Mouse (Mus musculus): ENCODE measurements around the gene Acsf3. TPM values are rescaled to one million over a fixed set of nuclear protein-coding genes. Genes with fewer than 3 reads are reported as not detected.

Gene Acsf3
- polyA plus RNA-seq, 1 experiment from 2014 or later, result 31.4 TPM

GRCm38 (mm10) chr8:122739102-122739725 is 36.1 kb upstream of the Acsf3 start:
- no peak overlapping the region for H3K4me3 ChIP-seq (ENCODE audit: low read length)
- no peak overlapping the region for H3K4me2 ChIP-seq (ENCODE audit: low read depth, low read length)
- H3K9ac ChIP-seq (ENCODE audit: low read depth, low read length), result 0 out of 2 replicates have a peak overlapping the region, but pooled peaks have one; percentile 14
- H3K27ac ChIP-seq (ENCODE audit: low read length), result no peak overlapping the region
- 23% methylated on average over 11 of the region's 11 CpGs for WGBS
- H3K27me3 ChIP-seq (replicated peaks; ENCODE audit: control insufficient read depth, insufficient read depth, low read length), result peaks cover 10% of the 10 kb centered on the region
- peak; percentile 51; the same call in 1 of the 2 replicates for ATAC-seq
- H3K9me3 ChIP-seq (ENCODE audit: control insufficient read depth, low read length), result no peaks in the 10 kb centered on the region
- peaks cover 5% of the 10 kb centered on the region; the same call in 1 of the 2 replicates for H3K4me1 ChIP-seq (ENCODE audit: control insufficient read depth, insufficient read depth, low read length)
- no peaks in the 10 kb centered on the region for H3K36me3 ChIP-seq (ENCODE audit: control insufficient read depth, insufficient read depth, low read length)

GRCm38 (mm10) chr8:122742471-122742870 is 32.8 kb upstream of the Acsf3 start:
- no peak overlapping the region for H3K9ac ChIP-seq (ENCODE audit: low read depth, low read length)
- H3K27ac ChIP-seq (ENCODE audit: low read length), result no peak overlapping the region
- peaks cover 30% of the 10 kb centered on the region for H3K27me3 ChIP-seq (replicated peaks; ENCODE audit: control insufficient read depth, insufficient read depth, low read length)
- no peak overlapping the region for H3K4me2 ChIP-seq (ENCODE audit: low read depth, low read length)
- no peaks in the 10 kb centered on the region for H3K4me1 ChIP-seq (ENCODE audit: control insufficient read depth, insufficient read depth, low read length)
- WGBS, result 25% methylated on average over 19 of the region's 19 CpGs
- H3K9me3 ChIP-seq (ENCODE audit: control insufficient read depth, low read length), result no peaks in the 10 kb centered on the region
- no peak for ATAC-seq
- no peaks in the 10 kb centered on the region for H3K36me3 ChIP-seq (ENCODE audit: control insufficient read depth, insufficient read depth, low read length)
- H3K4me3 ChIP-seq (ENCODE audit: low read length), result no peak overlapping the region

GRCm38 (mm10) chr8:122745022-122745749 is 30.1 kb upstream of the Acsf3 start:
- no peak for ATAC-seq
- H3K4me3 ChIP-seq (ENCODE audit: low read length), result no peak overlapping the region
- H3K9me3 ChIP-seq (ENCODE audit: control insufficient read depth, low read length), result no peaks in the 10 kb centered on the region
- H3K9ac ChIP-seq (ENCODE audit: low read depth, low read length), result 0 out of 2 replicates have a peak overlapping the region, but pooled peaks have one; percentile 29
- 22% methylated on average over 17 of the region's 17 CpGs for WGBS
- H3K4me1 ChIP-seq (ENCODE audit: control insufficient read depth, insufficient read depth, low read length), result no peaks in the 10 kb centered on the region
- peaks cover 30% of the 10 kb centered on the region for H3K27me3 ChIP-seq (replicated peaks; ENCODE audit: control insufficient read depth, insufficient read depth, low read length)
- no peak overlapping the region for H3K4me2 ChIP-seq (ENCODE audit: low read depth, low read length)
- no peaks in the 10 kb centered on the region for H3K36me3 ChIP-seq (ENCODE audit: control insufficient read depth, insufficient read depth, low read length)
- H3K27ac ChIP-seq (ENCODE audit: low read length), result no peak overlapping the region

- Histone ChIP-seq H3K4me3 (ENCODE audit: low read length) (no peak overlapping the region), H3K36me3 (ENCODE audit: control insufficient read depth, insufficient read depth, low read length) (no peaks in the 10 kb centered on the region), H3K4me2 (ENCODE audit: low read depth, low read length) (no peak overlapping the region), H3K27ac (ENCODE audit: low read length) (no peak overlapping the region), H3K27me3 (replicated peaks; ENCODE audit: control insufficient read depth, insufficient read depth, low read length) (peaks cover 30% of the 10 kb centered on the region), H3K4me1 (ENCODE audit: control insufficient read depth, insufficient read depth, low read length) (no peaks in the 10 kb centered on the region), H3K9me3 (ENCODE audit: control insufficient read depth, low read length) (no peaks in the 10 kb centered on the region), H3K9ac (ENCODE audit: low read depth, low read length) (peak overlapping the region; percentile 29; the same call in 1 of the 2 replicates)
- ATAC-seq, result no peak
- 18% methylated on average over 16 of the region's 16 CpGs for WGBS
Observed at GRCm38 (mm10) chr8:122745750-122746275, 29.5 kb upstream of the Acsf3 start.

DNA sequence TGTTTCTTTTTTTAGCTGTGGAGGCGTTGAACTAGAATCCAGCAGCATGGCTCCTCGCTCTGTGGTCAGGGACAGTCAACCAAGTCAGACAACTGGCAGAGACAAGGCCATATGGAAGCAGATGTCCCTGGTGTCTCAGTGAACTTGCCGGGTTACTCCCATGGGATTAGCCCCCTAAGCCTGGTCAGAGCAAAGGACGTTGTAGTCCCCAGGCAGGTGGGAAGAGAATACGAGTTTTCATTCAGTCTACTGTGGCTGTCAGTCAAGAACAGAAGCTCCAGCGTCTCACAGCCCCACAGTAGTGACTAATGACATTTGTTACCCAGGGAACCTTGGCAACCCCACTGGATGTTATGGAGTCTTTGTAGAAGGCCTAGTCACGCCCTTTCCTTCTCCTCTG is 28.8 kb upstream of the Acsf3 start:
- H3K4me3 ChIP-seq (ENCODE audit: low read length), result no peak overlapping the region
- 48% methylated on average over 7 of the region's 7 CpGs for WGBS

GRCm38 (mm10) chr8:122747825-122748224 is 27.5 kb upstream of the Acsf3 start:
- Histone ChIP-seq H3K4me2 (ENCODE audit: low read depth, low read length) (no peak overlapping the region), H3K4me3 (ENCODE audit: low read length) (no peak overlapping the region), H3K9me3 (ENCODE audit: control insufficient read depth, low read length) (no peaks in the 10 kb centered on the region), H3K27ac (ENCODE audit: low read length) (no peak overlapping the region), H3K4me1 (ENCODE audit: control insufficient read depth, insufficient read depth, low read length) (no peaks in the 10 kb centered on the region), H3K9ac (ENCODE audit: low read depth, low read length) (no peak overlapping the region), H3K27me3 (replicated peaks; ENCODE audit: control insufficient read depth, insufficient read depth, low read length) (peaks cover 25% of the 10 kb centered on the region), H3K36me3 (ENCODE audit: control insufficient read depth, insufficient read depth, low read length) (no peaks in the 10 kb centered on the region)
- no peak for ATAC-seq
- 94% methylated on average over 1 of the region's 1 CpGs for WGBS

More for the DNA sequence above, 28.8 kb upstream of the Acsf3 start:
- no peak overlapping the region for H3K4me2 ChIP-seq (ENCODE audit: low read depth, low read length)
- no peaks in the 10 kb centered on the region for H3K4me1 ChIP-seq (ENCODE audit: control insufficient read depth, insufficient read depth, low read length)
- H3K9ac ChIP-seq (ENCODE audit: low read depth, low read length), result no peak overlapping the region
- no peaks in the 10 kb centered on the region for H3K9me3 ChIP-seq (ENCODE audit: control insufficient read depth, low read length)
- H3K27ac ChIP-seq (ENCODE audit: low read length), result no peak overlapping the region
- H3K36me3 ChIP-seq (ENCODE audit: control insufficient read depth, insufficient read depth, low read length), result no peaks in the 10 kb centered on the region
- peaks cover 30% of the 10 kb centered on the region for H3K27me3 ChIP-seq (replicated peaks; ENCODE audit: control insufficient read depth, insufficient read depth, low read length)
- no peak for ATAC-seq

DNA sequence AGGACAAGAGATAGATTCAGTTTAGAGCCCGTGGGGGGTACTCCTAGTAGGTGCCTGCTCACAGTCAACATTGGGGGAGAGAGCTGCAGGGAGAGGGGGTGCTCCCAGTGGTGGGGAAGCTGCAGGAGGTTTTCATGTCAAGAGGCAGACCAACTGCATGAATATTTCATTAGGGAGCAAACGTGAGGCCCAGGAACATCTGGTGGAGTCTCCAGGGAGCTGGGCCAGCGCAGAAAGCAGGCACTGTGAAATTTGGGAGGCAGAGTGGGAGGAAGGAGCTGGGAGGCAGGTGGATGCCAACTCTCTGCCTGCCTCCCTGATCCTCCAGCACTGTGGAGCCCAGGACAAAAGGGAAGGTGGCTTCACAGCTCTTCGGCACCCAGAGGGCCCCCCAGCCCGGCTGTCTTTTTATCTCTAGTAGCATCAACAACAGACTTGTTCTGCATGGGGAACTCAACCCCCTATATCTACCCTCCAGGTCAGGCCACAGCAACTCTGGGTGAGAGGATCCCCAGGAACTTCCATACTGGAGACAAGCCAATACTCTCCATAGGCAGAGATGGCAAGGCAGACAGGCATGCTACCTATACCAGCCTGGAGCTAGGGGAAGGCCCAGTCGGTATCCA is 25.8 kb upstream of the Acsf3 start:
- Histone ChIP-seq H3K27me3 (replicated peaks; ENCODE audit: control insufficient read depth, insufficient read depth, low read length) (peaks cover 19% of the 10 kb centered on the region), H3K27ac (ENCODE audit: low read length) (no peak overlapping the region), H3K4me3 (ENCODE audit: low read length) (no peak overlapping the region), H3K36me3 (ENCODE audit: control insufficient read depth, insufficient read depth, low read length) (no peaks in the 10 kb centered on the region), H3K9me3 (ENCODE audit: control insufficient read depth, low read length) (no peaks in the 10 kb centered on the region), H3K4me2 (ENCODE audit: low read depth, low read length) (no peak overlapping the region), H3K9ac (ENCODE audit: low read depth, low read length) (no peak overlapping the region), H3K4me1 (ENCODE audit: control insufficient read depth, insufficient read depth, low read length) (no peaks in the 10 kb centered on the region)
- no peak for ATAC-seq
- WGBS, result 54% methylated on average over 6 of the region's 6 CpGs

GRCm38 (mm10) chr8:122751342-122751741 is 23.9 kb upstream of the Acsf3 start:
- Histone ChIP-seq H3K4me3 (ENCODE audit: low read length) (no peak overlapping the region), H3K36me3 (ENCODE audit: control insufficient read depth, insufficient read depth, low read length) (no peaks in the 10 kb centered on the region), H3K9me3 (ENCODE audit: control insufficient read depth, low read length) (no peaks in the 10 kb centered on the region), H3K4me2 (ENCODE audit: low read depth, low read length) (no peak overlapping the region), H3K9ac (ENCODE audit: low read depth, low read length) (no peak overlapping the region), H3K27me3 (replicated peaks; ENCODE audit: control insufficient read depth, insufficient read depth, low read length) (peaks cover 1% of the 10 kb centered on the region), H3K4me1 (ENCODE audit: control insufficient read depth, insufficient read depth, low read length) (no peaks in the 10 kb centered on the region), H3K27ac (ENCODE audit: low read length) (no peak overlapping the region)
- WGBS, result 61% methylated on average over 5 of the region's 5 CpGs
- ATAC-seq, result no peak

DNA sequence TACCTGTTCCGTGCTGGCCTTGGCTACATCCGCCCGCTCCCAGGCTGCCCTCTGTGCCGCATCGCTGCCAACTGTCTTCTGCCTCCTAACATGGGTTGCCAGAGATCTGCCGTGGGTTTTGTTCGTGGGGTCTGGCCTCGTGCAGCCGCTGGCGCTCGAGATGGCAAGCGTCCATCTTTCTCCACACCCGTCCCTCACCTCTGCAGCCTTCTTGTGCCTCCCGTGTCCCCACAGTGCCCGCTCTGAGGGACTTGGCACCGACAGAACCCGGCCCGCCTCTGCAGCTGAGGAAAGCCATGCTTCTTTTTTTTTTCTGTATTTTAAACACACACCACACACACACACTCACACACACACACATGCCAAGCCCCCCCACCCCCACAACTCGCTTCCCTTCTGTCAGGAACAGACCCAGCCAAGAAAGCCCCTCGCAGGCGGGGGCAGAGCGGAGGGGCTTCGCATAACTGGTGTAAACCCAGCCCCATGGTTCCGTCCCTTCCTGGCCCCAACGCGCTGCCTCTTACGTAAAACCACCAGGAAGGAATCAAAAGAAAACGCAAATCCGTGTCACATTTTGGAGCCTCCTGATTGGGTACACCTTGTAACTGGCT is 23.1 kb upstream of the Acsf3 start:
- no peaks in the 10 kb centered on the region; the same call in 1 of the 2 replicates for H3K27me3 ChIP-seq (replicated peaks; ENCODE audit: control insufficient read depth, insufficient read depth, low read length)
- 78% methylated on average over 27 of the region's 29 CpGs for WGBS

More for the DNA sequence above, 23.1 kb upstream of the Acsf3 start:
- H3K4me1 ChIP-seq (ENCODE audit: control insufficient read depth, insufficient read depth, low read length), result no peaks in the 10 kb centered on the region
- H3K27ac ChIP-seq (ENCODE audit: low read length), result no peak overlapping the region
- H3K9ac ChIP-seq (ENCODE audit: low read depth, low read length), result no peak overlapping the region
- H3K4me2 ChIP-seq (ENCODE audit: low read depth, low read length), result no peak overlapping the region
- no peak overlapping the region for H3K4me3 ChIP-seq (ENCODE audit: low read length)
- H3K9me3 ChIP-seq (ENCODE audit: control insufficient read depth, low read length), result no peaks in the 10 kb centered on the region
- no peak for ATAC-seq
- H3K36me3 ChIP-seq (ENCODE audit: control insufficient read depth, insufficient read depth, low read length), result no peaks in the 10 kb centered on the region
